Mouse (Mus musculus) hindbrain, postnatal 0 days (tissue): Measurements from ENCODE around the gene Zfp654. TPM values are rescaled to one million over a fixed set of nuclear protein-coding genes. Genes with fewer than 3 reads are reported as not detected.

Source experiments
- ATAC-seq: fragments of 200-750 bp; cut with Nextera tagmentation; 2 replicates; pipeline ENCODE4 v1.8.0; 2017; ENCODE audit warnings: mild to moderate bottlenecking, moderate TSS enrichment, moderate library complexity
- DNase-seq: peaks from one replicate; pipeline ENCODE4 v3.0.0-alpha.2; 2015; ENCODE audit warnings: low spot score
- H3K27ac ChIP-seq: fragments of 300-500 bp; sonication (generic); 2 replicates; pipeline ENCODE4 v1.5.1; 2014; ENCODE audit warnings: mild to moderate bottlenecking
- H3K27me3 ChIP-seq: fragments of 300-500 bp; sonication (generic); 2 replicates; pipeline ENCODE4 v1.6.1; 2014; ENCODE audit warnings: low read length, mixed read lengths; ENCODE audit not compliant: insufficient read depth
- H3K36me3 ChIP-seq: fragments of 300-500 bp; sonication (generic); 2 replicates; pipeline ENCODE4 v1.6.1; 2014; ENCODE audit warnings: low read length, mixed read lengths; ENCODE audit not compliant: insufficient read depth
- H3K4me1 ChIP-seq: fragments of 300-500 bp; sonication (generic); 2 replicates; pipeline ENCODE4 v1.6.1; 2014; ENCODE audit warnings: antibody characterized with exemption, low read length, mixed read lengths; ENCODE audit not compliant: insufficient read depth
- H3K4me2 ChIP-seq: fragments of 300-500 bp; sonication (generic); 2 replicates; pipeline ENCODE4 v1.6.1; 2014; ENCODE audit warnings: low read depth, mild to moderate bottlenecking, low read length, moderate library complexity, mixed read lengths
- H3K4me3 ChIP-seq: fragments of 300-500 bp; sonication (generic); 2 replicates; pipeline ENCODE4 v1.5.1; 2014; ENCODE audit warnings: low read length
- H3K9ac ChIP-seq: fragments of 300-500 bp; sonication (generic); replicated peaks from 2 replicates; pipeline ENCODE4 v1.6.1; 2014; ENCODE audit warnings: mild to moderate bottlenecking, low read length, moderate library complexity, mixed read lengths
- H3K9me3 ChIP-seq: fragments of 300-500 bp; sonication (generic); 2 replicates; pipeline ENCODE4 v1.6.1; 2016; ENCODE audit warnings: low read length, mixed read lengths
- CTCF ChIP-seq: IDR thresholded peaks from 2 replicates; pipeline ENCODE4 v1.5.1; 2016; ENCODE audit warnings: antibody characterized with exemption, control low read depth, low read depth
- WGBS: fragments of 180-500 bp; shearing (Covaris S2); extraction: QIAGEN DNeasy Blood & Tissue Kit; methylation state at CpG from one replicate; pipeline ENCODE4 v1.1.7; 2014; 5-methylcytosine and 5-hydroxymethylcytosine counted together
- polyA plus RNA-seq: library from polyadenylated mRNA; unstranded; fragments of >200 nt; fragmentation: Nextera tagmentation; extraction: Ambion mirVana; gene quantifications from 2 replicates; pipeline ENCODE4 v1.2.1, GENCODE M21; 2015
- total RNA-seq: library from RNA; depleted of rRNA; stranded (reverse); fragments of >200 nt; gene quantifications from 2 replicates; pipeline ENCODE4 v1.2.3, GENCODE M21; 2014

The Zfp654 gene
- total and polyA plus RNA-seq, 2 experiments from 2014 or later = 3.0 to 7.3 TPM

DNA sequence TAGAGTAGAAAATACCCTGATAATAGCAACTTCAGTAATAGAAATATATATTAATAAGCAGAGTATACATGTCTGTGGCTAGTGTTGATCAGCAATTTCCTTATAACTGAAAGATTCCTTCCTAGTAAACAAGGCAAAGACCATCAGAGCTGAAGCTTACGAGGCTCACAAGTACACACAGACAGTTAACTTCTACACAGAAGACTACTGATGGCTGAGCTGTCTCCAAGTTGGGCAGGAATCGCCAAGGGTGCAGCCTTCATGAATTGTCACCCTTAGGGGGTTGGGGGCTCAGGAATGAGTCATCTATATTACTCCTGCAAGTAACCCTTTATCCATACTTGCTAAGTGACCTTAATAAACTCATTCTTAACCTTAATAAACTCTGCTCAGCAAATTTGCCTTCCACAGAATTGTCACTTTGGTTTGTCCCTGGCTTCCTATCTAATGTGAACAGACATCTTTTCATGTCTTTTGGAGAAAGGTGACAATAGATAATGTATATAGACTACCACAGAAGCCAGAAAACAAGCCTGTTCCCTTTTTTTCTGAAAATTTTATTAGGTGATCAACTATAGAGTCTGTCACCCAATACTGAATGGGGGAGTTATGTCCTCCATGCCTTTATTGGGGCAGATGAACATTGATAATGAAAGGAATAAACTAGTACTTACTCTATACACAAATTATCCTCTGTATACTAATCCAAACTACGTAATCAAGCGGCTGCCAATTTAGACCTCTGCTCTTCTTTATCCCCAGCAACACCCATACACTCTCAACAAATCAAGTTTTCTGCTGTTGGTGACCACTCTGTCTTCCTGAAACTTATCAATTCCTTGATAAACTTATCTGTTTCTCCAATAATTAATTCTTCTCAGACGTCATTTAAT is 9.7 kb downstream of the Zfp654 start:
- H3K9ac ChIP-seq = no peak overlapping the region
- no peaks in the 10 kb centered on the region for H3K9me3 ChIP-seq
- H3K4me1 ChIP-seq = no peaks in the 10 kb centered on the region
- H3K4me3 ChIP-seq = no peak overlapping the region
- H3K36me3 ChIP-seq = no peaks in the 10 kb centered on the region
- H3K4me2 ChIP-seq = no peak overlapping the region
- no peak for DNase-seq
- no peak for TF ChIP-seq CTCF
- H3K27ac ChIP-seq = no peak overlapping the region
- H3K27me3 ChIP-seq = no peaks in the 10 kb centered on the region
- ATAC-seq = no peak
- 89% methylated on average over 5 of the region's 5 CpGs for WGBS

DNA sequence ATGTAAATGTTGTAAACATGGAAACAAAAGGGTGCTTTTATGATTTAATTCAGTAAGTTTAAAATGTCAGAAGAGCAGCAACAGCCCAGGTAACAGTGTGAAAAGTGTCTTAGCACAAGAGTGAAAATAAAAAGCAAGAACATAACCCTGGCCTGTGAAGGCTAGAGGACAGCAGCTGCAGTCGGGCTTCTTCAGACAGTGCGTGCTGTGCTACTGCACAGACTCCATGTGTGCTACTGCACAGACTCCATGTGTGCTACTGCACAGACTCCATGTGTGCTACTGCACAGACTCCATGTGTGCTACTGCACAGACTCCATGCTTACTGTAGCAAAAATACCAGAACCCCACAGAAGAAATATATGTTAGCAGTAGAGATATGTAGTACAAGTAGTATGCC is 14.7 kb downstream of the Zfp654 start:
- no peak for TF ChIP-seq CTCF
- Histone ChIP-seq H3K4me1 (no peaks in the 10 kb centered on the region), H3K27me3 (no peaks in the 10 kb centered on the region), H3K36me3 (no peaks in the 10 kb centered on the region), H3K9ac (no peak overlapping the region), H3K27ac (no peak overlapping the region), H3K4me2 (no peak overlapping the region), H3K4me3 (no peak overlapping the region), H3K9me3 (no peaks in the 10 kb centered on the region)
- 93% methylated on average over 2 of the region's 2 CpGs for WGBS
- DNase-seq = no peak
- no peak for ATAC-seq

DNA sequence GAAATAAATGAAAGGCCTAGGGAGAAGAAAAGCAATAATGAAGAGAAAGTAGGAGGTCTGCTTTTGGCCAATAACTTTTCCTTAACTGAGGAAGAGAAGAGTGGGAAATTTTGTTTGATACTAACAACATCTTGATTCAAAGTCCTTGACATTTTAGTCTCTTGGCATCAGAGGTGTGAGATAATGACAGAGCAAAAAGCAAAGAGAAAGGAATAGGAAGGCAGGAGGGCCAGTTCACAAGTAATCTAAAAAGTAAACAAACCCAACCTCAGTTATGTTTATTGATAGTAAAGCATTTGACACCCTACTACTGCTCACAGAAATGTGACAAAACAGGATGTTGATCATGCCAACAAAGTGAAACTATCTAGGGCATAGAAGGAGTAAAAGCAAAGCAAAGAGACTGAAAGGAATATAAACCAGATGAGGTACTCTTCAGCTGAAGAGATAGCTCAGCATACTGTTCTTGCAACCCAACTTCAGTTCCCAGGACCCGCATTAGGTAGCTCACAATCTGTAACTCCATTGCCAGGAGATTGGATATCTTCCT is 15.4 kb downstream of the Zfp654 start:
- no peak overlapping the region for H3K4me2 ChIP-seq
- no peak for TF ChIP-seq CTCF
- no peak overlapping the region for H3K4me3 ChIP-seq
- no peaks in the 10 kb centered on the region for H3K36me3 ChIP-seq
- 85% methylated on average over 1 of the region's 1 CpGs for WGBS
- no peak overlapping the region for H3K9ac ChIP-seq
- no peaks in the 10 kb centered on the region for H3K27me3 ChIP-seq
- no peaks in the 10 kb centered on the region for H3K9me3 ChIP-seq
- ATAC-seq (no peak), DNase-seq (no peak)
- no peaks in the 10 kb centered on the region for H3K4me1 ChIP-seq
- no peak overlapping the region for H3K27ac ChIP-seq

DNA sequence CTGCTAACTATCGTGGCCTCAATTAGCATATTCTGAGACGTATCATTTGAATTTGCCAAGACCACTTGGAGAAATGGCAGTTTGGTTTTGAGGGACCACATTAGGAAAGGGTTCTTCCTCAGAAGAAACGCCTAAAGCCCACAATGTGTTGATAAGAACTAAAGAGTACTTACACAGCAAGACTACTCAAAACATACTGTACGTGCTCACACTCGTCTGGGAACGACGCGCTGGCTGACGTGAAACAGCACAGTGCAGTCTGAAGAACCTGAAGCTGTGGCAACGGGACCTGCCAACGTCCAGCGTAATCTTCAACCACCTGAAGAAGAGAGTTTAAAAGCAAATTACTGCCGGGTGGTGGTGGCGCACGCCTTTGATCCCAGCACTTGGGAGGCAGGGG is 21.2 kb downstream of the Zfp654 start:
- DNase-seq = no peak
- WGBS = 94% methylated on average over 15 of the region's 15 CpGs
- ATAC-seq = no peak
- Histone ChIP-seq H3K36me3 (no peaks in the 10 kb centered on the region), H3K27ac (no peak overlapping the region), H3K4me2 (no peak overlapping the region), H3K4me3 (no peak overlapping the region), H3K4me1 (no peaks in the 10 kb centered on the region), H3K27me3 (no peaks in the 10 kb centered on the region), H3K9ac (no peak overlapping the region), H3K9me3 (no peaks in the 10 kb centered on the region)
- no peak for TF ChIP-seq CTCF

DNA sequence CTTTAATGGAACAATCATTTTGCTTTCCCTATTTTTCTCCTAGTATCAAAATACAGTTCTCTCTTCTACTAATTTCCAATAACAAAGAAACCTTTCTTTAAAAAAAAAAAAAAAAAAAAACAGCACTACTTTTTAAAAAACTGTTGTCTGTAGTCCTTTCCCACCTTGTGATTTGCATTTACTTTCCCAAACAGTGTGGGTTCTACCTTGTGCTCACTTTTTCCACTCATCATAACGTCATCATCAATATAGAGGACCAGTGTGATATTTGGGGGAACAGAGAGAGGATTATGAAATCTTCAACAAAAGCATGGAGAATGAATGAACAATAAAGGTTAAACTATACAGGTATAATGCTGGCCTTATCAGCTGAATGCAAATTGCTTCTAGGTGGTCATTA is 27.0 kb downstream of the Zfp654 start:
- H3K27me3 ChIP-seq = no peaks in the 10 kb centered on the region
- no peak for ATAC-seq
- H3K4me2 ChIP-seq = no peak overlapping the region
- no peaks in the 10 kb centered on the region for H3K4me1 ChIP-seq
- no peak for TF ChIP-seq CTCF
- H3K9ac ChIP-seq = no peak overlapping the region
- no peak for DNase-seq
- no peaks in the 10 kb centered on the region for H3K9me3 ChIP-seq
- no peak overlapping the region for H3K4me3 ChIP-seq
- H3K27ac ChIP-seq = no peak overlapping the region
- WGBS = 98% methylated on average over 1 of the region's 1 CpGs
- no peaks in the 10 kb centered on the region for H3K36me3 ChIP-seq

DNA sequence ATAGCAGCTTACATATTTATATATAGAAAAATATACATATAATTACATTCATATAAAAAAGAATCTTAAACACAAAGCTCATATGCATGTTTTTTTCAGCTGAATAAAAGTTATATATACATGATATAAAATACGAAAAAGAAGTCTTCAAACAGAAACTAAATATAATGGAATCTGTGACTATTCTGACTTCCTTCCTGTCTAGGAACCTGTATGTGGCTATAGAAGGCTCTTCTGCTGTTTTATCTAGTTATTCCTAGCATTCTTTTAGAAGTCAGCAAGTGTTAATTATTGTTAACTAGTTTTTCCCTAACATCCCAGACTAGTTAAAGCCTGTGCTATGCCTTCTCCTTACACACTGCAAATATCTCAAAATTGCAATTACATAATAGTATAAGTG is 27.6 kb downstream of the Zfp654 start:
- Histone ChIP-seq H3K9me3 (no peaks in the 10 kb centered on the region), H3K27ac (no peak overlapping the region), H3K9ac (no peak overlapping the region), H3K4me1 (no peaks in the 10 kb centered on the region), H3K27me3 (no peaks in the 10 kb centered on the region), H3K4me3 (no peak overlapping the region), H3K4me2 (no peak overlapping the region), H3K36me3 (no peaks in the 10 kb centered on the region)
- TF ChIP-seq CTCF = no peak
- DNase-seq (no peak), ATAC-seq (no peak)
- 96% methylated on average over 1 of the region's 1 CpGs for WGBS
